Mouse (Mus musculus) urinary bladder, postnatal 25 days (tissue): ENCODE data around the gene Kalrn.

Experiments
- DNase-seq: peaks from one replicate; pipeline ENCODE4 v3.0.0; 2022; ENCODE audit warnings: low spot score

The Kalrn gene

DNA sequence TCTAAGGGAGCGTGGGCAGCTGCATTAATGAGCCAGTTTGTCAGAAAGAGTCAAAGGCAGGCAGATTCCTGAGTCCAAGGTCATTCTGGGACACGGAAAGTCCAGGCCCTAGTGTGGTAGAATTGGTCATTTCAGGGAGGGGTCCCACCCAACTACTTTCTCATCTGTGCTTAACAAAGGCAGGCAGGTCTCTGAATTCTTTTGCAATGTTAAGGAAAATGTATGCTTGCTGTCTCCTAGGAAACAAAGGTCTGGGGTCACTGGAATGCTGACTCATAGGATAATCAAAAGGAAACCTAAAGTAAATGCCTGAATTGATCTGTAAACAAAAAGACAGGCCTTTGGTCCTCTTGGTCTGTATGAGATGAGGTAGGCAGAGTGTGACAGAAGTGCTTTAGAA lies 593.5 kb downstream of the Kalrn start:
- DNase-seq: no peak

DNA sequence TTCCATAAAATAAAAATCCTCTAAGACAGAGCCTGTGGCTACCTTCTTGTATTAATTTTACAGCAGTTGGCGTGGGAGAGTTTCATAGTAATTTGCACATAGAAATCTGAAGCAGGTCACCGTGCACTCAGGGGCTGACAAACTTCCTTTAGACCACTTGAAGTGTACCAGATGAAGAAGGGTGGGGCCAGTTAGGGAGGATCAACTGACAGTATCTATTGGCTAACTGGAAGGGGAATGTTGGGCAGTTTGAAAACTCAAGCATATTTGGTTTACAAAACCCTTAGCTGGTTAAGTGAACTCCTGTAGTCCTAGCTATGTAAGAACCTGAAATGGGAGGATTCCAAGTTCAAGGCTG lies 606.1 kb downstream of the Kalrn start:
- DNase-seq: no peak

DNA sequence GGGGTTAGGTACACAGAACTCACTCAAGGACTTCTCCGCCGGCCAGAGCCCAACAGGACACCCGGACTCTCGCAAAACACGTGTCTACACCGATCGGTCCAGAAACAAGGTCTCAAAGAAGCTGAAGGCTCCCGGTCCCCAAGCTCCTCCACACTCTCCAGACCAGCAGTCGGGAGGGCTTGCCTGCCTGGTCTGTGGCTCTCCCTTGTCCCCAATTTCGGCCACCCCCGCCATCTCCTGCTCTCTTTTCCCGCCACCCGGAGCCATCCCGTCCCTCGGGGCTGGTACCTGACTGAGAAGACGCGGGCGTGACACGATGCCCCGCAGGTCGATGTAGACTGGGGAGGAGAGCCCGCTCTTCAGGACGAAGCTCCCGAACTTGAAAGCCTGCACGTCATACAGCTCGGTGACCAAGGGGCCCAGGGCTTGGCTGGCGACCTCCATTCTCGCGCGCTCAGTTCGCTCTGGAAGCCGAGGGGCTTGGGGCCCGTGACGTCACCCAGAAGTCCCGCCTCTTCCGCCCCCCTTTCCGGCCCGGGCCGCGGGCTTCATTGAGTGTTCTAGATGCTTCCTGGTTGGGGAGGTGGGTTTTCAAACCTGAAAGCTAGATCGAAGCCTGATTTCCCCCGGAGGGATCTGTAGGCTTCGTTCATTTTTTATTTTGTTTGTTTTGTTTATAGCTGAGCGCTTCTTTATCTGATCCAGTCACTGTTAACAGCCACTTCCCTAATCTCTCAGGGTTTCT lies 606.6 kb downstream of the Kalrn start, which contains the start of gene Umps:
TSS of gene Umps (minus strand) at position 501 of the 745 bp plus-strand sequence.
- peak; percentile 81 for DNase-seq

DNA sequence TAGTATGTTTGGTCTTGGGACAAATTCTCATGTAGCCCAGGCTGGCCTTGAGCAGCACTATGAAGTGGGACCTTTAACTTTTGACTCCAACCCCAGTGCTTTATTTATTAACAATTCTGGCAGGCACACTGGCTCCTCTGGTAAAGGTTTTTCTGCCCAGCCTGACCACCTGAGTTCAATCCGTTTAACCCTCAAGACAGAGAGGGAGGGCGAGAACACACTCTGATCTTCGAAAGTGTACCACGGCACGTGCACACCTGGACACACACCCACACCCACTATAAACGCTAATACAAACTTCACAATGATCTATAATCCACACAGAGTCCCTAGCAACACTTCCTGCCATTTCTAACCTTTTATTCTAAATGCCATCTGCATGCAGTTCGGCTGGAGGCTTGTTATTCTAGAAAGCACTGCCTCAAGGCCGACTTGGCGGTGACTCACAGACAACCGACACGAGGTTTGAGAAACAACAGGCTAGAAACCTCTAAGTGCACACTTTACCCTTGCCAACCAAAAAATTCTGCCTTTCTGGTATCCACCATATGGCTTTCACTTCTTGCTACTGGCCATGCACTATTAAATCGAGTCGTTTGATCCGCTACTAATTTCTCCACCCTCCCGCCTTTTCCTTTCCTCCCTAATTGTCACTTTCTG lies 607.3 kb downstream of the Kalrn start:
- no peak for DNase-seq

DNA sequence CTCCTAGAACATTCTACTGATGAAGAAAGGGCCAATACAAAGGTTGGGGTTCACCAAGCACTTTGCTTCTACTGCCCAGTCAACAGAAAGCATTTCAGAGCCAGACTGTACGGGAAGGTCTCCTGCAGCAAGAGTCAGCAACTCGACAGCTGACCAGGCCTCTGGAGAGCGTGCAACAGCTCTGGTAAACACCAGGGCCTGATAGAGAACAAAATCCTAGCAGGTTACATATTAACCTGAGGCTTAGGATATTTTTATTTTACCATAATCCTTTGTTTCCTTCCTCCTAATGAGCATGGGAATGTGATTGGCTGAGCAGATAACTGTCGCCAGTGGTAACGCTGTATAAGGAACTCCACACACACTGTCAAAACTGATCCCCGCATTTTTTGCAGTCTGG lies 609.8 kb downstream of the Kalrn start:
- no peak for DNase-seq

DNA sequence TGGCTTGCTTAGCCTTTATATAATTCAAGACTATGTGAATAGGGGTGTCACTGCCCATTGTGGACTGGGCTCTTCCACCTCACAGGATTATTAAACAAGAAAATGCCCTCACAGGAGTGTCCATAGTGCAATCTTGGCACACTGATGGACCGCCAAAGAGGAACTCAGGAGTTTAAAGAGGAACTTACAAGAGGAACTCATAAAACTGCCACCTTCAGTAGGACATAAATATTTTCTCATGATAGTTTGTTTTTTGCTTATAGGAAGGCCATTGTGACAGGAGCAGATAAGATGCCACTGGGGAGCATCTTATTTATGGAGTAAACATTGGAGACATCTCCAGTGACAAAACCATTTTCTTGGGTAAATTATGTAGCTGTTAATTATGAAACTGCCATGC lies 618.5 kb downstream of the Kalrn start:
- no peak for DNase-seq

DNA sequence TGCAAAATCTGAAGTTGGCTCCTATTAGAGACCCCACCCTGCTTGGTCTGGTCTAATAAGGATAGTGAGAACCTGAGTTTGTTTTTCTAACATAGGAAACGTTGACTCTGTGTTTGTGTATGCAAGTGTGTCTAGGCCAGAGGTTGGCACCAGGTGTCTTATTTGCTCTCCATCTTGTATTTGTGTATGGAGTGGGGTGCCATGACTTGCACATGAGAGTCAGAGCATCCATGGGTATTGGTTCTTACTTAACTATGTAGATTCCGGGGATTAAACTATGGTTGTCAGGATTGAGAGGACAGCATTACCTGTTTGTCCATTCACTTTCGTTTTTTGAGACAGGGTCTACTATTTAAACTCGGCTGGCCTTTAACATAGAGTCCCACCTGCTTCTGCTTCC lies 620.3 kb downstream of the Kalrn start:
- DNase-seq: no peak

DNA sequence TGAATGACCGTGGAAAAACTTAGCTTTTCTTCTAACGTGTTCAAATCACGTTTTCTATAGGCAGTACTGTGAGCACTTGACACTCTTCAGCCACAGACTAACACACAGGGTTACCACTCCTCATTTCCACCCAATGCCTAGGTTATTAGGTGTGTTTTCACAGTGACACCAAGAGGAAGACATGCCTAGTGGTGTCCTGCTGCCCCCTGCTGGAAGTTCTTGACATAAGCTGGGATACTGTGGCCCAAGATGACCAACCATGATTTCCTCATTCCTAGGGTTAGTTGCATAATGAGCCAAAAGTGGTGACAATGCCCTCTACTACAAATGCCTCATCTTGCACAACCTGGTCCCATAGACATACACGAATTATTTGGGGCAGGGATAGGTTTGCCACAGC lies 622.5 kb downstream of the Kalrn start:
- DNase-seq: peak; percentile 83

DNA sequence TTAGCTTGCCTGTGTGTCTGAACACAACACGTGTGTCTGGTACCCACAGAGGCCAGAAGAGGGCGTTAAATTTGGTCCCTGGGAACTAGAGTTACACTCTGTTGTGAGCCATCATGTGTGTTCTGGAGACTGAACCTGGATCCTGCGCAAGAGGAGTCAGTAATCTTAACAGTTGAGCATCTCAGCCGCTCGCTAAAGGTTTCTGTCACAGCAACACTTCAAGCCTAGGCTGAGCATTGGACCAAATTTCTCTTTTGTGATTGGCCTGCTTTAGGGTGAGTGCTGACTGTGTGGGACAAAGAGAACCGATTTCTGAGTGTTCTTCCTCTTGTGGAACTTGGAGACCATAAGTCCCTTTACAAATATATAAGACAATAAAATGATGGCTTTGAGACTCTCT lies 622.9 kb downstream of the Kalrn start:
- no peak for DNase-seq

DNA sequence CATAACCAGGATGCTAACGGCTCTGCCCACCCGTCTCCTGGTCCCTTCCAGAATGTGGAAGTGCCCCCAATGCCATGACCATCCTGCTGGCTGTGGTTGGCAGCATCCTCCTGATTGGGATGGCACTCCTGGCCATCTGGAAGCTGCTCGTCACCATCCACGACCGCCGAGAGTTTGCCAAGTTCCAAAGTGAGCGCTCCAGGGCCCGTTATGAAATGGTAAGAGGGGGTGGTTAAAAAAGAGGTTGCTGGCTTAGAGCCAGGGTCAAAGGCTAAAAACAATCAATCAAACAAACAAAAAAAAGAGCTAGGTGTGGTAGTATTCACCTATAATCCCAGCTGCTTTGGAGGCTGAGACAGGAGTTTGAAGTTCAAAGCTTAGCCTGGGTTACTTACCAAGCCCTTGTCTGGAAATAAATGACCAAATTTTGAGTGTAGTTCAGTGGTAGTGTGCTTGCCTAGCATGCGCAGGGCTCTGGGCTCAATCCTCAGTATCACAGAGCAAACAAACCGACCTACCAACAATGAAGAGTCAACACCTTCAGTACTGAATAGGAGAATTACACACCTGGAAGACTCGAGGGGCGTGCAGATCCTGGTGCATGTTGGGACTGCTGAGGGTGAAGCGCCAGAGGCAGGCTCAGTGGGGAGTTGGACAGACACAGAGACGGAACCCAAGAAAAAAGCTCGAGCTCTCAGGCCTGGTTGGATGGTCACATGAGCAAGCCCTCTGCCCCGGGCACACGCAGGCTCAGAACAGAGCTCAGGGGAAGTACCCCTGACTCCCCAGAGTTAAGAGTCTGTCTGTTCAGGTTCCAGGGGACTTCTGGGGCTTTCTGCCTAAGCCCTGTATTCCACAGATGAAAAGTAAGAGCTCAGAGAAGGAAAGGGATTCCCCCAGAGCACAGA lies 625.4 kb downstream of the Kalrn start:
- DNase-seq: no peak

DNA sequence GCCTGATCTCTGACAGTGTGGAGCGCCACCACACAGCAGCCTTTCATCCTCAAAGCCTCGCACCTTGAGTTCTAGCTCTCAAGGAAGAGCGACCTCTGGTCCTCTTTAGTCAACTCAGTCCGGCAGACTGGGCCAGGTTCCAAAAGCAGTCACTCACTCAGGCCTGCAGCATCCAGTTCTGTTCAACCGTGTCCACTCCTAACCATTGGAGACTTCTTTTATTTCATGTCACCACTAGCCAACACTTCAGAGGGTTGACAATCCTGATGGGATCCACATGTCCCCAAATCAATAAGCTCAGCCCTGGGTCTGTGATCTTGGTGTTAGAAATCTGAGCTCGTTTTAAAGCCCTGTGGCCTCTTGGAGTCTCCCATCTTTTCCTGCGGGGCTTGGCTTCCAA lies 627.3 kb downstream of the Kalrn start:
- no peak for DNase-seq

DNA sequence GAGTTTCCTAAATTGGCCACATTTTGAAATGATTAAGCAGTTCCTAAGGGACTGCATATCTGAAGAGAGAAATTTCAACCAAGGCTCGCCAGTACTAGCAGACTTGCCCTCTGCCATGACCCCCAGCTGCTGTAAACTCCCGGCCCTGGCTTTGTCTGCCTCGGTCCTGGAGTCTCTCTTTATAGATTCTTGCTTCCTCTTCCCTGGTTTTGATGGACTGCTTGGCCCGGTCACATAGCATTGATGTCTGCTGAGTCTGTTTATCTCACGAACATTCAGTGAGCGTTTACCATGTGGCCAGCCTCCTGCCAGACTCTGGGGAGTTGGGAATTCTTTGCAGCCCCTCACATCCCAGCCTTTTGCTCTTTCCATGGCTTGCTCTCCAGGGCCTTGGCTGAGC lies 628.6 kb downstream of the Kalrn start:
- DNase-seq: no peak

DNA sequence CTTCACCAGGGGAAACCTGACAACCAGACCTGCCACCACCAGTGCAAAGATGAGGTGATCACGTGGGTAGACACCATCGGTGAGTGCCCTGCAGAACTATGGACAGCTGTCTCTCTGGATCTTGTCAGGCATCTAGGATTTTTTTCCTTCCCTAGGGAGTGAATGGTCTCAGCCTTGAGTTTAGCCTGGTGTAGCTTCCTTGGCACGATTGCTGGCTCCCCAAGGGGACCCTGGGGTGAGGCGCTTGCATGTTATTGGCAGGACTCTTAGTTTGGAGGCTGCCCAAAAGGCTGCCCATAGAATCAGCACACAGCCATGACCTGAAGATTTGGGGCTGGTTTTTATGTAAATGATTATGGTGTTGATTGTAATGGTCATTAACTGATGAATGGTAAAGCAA lies 629.2 kb downstream of the Kalrn start:
- no peak for DNase-seq

DNA sequence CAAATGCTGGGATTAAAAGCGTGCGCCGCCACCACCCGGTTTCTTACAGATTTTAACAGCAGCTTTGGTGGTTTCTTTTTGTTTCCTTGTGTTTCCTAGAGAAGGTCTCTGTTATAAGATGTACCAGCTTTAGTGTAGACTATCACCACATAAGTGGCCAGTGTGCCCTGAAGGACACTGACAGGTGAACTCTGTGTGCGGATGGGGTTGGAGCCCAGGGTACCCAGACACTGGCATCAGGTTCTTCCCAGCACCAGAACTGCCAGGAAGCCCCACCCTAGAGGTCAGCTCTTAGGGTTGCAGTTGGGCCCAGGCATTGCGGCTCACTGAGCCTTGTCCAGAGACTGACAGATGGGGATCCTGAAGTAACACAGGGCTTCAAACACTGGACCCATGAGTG lies 629.9 kb downstream of the Kalrn start:
- DNase-seq: no peak

DNA sequence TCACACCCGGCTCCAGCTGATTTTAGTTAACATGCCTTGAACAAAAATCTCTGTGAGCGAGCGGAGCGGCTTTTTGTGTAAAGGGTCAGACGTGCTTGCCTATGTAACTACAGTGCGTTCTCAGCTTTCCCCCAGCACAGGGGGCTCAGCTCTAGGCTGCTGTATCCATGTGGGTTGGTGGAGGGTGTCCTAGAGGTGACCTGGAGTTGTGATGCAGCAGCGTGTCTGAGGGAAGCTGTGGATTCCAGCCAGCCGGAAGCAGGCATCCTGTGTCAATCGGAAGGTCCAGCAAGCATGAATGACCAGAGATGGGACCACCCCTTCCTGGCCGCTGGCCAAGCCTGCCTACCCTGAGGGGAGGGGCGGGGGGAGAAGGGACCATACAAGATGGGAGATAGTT lies 631.0 kb downstream of the Kalrn start:
- DNase-seq: peak; percentile 21

DNA sequence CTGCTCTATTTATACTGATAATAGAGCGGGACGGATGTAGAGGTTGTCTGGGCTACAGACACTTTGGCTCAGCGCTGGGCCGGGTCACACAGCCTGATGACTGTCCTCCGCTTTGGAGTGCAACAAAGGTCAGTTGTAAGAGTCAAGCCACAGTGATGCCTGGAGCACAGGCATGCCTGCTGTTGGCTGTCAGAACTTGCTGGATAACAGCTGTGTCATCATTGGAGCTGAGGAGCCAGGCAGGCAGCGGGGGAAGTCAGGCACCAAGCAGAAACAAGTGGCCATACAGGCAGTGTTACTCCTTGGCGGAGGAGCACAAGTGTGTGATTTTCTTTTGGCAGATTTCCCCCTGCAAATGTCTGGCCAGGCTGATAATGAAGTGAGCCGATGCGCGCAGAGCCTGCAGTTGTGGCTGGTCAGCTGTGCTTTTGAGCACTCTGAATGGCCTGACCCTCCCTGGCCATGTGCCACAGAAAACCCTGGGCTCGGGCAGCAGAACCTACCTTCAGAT lies 632.0 kb downstream of the Kalrn start:
- peak; percentile 47 for DNase-seq

DNA sequence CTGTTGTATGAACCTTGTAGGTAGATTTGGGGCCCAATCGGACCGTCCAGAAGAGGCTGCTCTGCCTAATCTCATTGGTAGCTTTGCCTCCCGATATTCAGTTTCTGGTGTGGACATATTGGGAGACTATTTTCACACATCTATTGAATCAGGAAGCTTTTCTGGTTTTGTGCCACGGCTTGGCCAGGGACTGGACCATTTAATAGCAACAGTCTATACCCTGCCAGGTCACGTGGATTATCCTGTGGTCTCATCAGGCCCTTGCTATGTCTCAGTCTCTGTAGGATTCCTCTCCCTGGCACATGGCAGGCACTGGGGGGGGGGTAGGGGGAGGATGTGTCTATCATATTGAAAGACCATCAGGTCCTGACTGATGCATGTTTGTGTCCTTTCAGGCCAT lies 633.2 kb downstream of the Kalrn start:
- no peak for DNase-seq

DNA sequence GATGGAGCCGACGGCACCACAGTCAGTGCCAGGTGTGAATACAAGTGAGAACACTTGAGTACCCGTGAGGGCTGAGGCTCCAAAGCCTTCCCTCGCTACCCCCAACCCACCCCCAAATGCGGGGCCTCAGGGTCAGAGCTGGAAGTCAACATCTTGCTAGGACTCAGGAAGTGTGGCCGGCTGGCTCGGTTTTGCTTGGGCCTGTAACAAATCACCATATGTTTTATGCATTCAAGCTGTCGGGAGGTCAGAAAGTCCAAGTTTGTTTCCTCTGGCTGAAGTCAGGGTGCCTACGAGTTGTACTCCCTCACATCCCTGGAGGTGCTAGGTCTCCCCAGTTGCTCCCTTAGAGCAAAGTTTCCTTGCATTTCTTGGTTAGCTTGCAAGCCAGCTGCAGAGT lies 633.7 kb downstream of the Kalrn start:
- DNase-seq: no peak

DNA sequence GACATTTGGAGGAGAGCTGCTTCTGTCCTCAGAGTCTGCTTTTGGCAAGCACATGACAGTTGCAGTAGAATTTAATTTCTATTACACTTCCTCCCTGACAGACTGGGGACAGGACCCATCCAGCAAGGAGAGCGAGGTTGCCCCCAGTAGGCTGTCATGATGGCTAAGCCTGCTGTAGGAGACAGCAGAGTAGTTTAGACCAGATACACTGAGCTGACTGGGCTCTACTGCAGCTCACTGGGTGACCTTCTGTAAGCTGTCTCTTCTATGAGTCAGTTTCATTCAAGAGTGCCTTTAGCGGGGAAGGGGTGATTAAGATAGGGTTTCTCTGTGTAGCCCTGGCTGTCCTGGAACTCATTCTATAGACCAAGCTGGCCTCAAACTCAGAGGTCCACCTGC lies 634.2 kb downstream of the Kalrn start:
- no peak for DNase-seq

DNA sequence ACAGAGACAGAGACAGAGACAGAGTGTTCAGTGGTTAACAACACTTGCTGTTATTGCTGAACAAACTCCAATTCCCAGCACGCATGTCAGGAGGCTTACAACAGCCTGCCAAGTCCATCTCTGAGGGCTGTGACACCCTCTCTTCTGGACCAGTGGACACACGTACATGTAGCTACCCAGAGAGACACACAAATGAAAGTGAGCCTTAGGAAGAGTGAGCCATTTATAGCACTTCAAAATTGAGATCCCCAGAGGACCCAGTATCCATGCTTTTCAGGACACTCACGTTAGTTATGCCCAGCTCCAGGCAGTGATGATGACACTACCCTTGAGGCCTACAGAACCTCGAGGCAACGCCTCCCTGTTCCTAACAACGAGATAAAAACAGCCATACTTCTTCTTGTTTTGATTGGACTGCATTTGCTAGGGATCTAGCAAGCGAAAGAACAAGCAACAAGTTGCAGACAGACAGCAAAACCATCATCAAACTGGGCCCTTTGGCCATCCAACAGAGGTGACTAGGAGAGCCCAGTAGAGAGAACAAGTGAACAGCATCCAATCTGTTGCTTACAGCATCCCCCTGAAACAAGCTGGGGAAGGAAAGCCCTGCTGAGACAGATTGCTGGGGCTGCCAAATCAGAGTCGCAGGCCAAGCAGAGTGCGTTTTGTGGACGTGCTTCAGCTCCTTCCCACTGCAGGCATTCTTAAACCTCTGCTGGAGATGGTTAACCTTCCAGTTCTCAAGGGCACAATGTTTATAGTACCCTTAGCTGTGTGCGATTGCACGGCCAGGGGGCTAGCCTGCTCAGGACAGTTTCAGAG lies 634.8 kb downstream of the Kalrn start:
- no peak for DNase-seq

DNA sequence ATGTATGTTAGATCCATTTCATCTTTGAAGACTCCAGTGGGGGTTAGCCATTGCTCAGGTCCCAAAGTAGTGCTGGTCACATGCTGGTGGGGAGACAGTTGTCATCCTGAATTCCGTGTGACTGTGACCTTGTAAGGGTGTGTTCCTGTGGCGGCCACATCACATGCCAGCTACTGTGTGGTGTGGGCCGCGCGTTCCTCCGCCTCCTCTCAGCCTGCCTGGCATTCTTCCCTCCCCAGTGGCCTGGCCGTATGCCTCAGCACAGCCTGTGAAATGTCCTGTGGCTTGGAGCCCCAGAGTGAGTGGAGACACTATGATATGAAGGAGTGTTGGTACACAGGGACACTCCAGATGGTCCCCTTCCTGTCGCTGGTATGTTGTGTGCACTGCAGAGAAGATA lies 635.8 kb downstream of the Kalrn start:
- peak; percentile 28 for DNase-seq

DNA sequence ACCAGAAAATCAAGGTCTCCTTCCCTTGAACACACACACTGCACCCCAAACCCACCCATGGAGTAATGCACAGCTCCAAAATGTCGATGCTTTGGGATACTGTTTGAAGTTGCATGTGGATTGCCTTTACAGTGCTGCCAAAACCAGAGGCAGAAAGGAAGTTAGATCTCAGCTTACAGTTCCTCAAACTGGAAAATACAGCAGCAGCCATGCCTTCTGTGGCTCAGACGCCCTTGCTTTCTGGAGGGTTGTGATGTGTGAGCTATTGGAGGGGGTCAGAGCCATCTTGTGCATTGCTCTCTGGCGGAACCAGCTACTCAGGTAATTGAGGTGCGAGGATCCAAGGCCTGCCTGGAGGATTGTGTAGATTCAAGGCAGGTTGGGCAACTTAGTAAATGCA lies 636.4 kb downstream of the Kalrn start:
- no peak for DNase-seq
